Mouse (Mus musculus): Measurements from ENCODE around the gene Rhbdl1. TPM values are rescaled to one million over a fixed set of nuclear protein-coding genes. Genes with fewer than 3 reads are reported as not detected.

Gene Rhbdl1
- polyA plus RNA-seq, 1 experiment = 1.6 TPM

GRCm38 (mm10) chr17:25841117-25841880 lies 4.2 kb upstream of the Rhbdl1 start, which contains the start of gene Gm20683:
TSS of gene Gm20683 (minus strand) at chr17:25841763.
- no peak for TF ChIP-seq CTCF (IDR thresholded peaks at IDR 0.05; ENCODE audit: low read depth, low read length)
- no peak for TF ChIP-seq POLR2A (IDR thresholded peaks at IDR 0.05; ENCODE audit: borderline replicate concordance, low read depth, low read length)
- H3K27ac ChIP-seq (ENCODE audit: insufficient read depth, low read depth, low read length) = no peak within 1 kb of the TSS
- H3K4me3 ChIP-seq (ENCODE audit: insufficient read depth, low read length) = no peak within 1 kb of the TSS
- peaks cover 10% of the 10 kb centered on the region for H3K4me1 ChIP-seq (ENCODE audit: control insufficient read depth, insufficient read depth, low read length)

GRCm38 (mm10) chr17:25840519-25840918 lies 3.4 kb upstream of the Rhbdl1 start:
- H3K27ac ChIP-seq (ENCODE audit: insufficient read depth, low read depth, low read length) = no peak overlapping the region
- peaks cover 10% of the 10 kb centered on the region for H3K4me1 ChIP-seq (ENCODE audit: control insufficient read depth, insufficient read depth, low read length)
- H3K4me3 ChIP-seq (ENCODE audit: insufficient read depth, low read length) = no peak overlapping the region
- TF ChIP-seq CTCF (IDR thresholded peaks at IDR 0.05; ENCODE audit: low read depth, low read length) (no peak), POLR2A (IDR thresholded peaks at IDR 0.05; ENCODE audit: borderline replicate concordance, low read depth, low read length) (no peak)

GRCm38 (mm10) chr17:25839455-25840235 lies 2.5 kb upstream of the Rhbdl1 start:
- H3K27ac ChIP-seq (ENCODE audit: insufficient read depth, low read depth, low read length) = no peak overlapping the region
- H3K4me3 ChIP-seq (ENCODE audit: insufficient read depth, low read length) = no peak overlapping the region
- peaks cover 7% of the 10 kb centered on the region for H3K4me1 ChIP-seq (ENCODE audit: control insufficient read depth, insufficient read depth, low read length)
- TF ChIP-seq POLR2A (IDR thresholded peaks at IDR 0.05; ENCODE audit: borderline replicate concordance, low read depth, low read length) = no peak
- TF ChIP-seq CTCF (IDR thresholded peaks at IDR 0.05; ENCODE audit: low read depth, low read length) = no peak

- no peak overlapping the region for H3K4me3 ChIP-seq (ENCODE audit: insufficient read depth, low read length)
- TF ChIP-seq CTCF (IDR thresholded peaks at IDR 0.05; ENCODE audit: low read depth, low read length) (no peak), POLR2A (IDR thresholded peaks at IDR 0.05; ENCODE audit: borderline replicate concordance, low read depth, low read length) (no peak)
- peaks cover 10% of the 10 kb centered on the region for H3K4me1 ChIP-seq (ENCODE audit: control insufficient read depth, insufficient read depth, low read length)
- H3K27ac ChIP-seq (ENCODE audit: insufficient read depth, low read depth, low read length) = no peak overlapping the region
These were observed 1.8 kb upstream of the Rhbdl1 start for GRCm38 (mm10) chr17:25838904-25839303.

GRCm38 (mm10) chr17:25837533-25837932 lies 438 bp upstream of the Rhbdl1 start:
- TF ChIP-seq CTCF (IDR thresholded peaks at IDR 0.05; ENCODE audit: low read depth, low read length) = no peak
- TF ChIP-seq POLR2A (IDR thresholded peaks at IDR 0.05; ENCODE audit: borderline replicate concordance, low read depth, low read length) = no peak
- H3K4me1 ChIP-seq (ENCODE audit: control insufficient read depth, insufficient read depth, low read length) = peaks cover 6% of the 10 kb centered on the region

GRCm38 (mm10) chr17:25836397-25837075 lies 559 bp downstream of the Rhbdl1 start:
- no peak overlapping the region for H3K27ac ChIP-seq (ENCODE audit: insufficient read depth, low read depth, low read length)
- peaks cover 6% of the 10 kb centered on the region for H3K4me1 ChIP-seq (ENCODE audit: control insufficient read depth, insufficient read depth, low read length)
- no peak overlapping the region for H3K4me3 ChIP-seq (ENCODE audit: insufficient read depth, low read length)

More at GRCm38 (mm10) chr17:25837533-25837932, 438 bp upstream of the Rhbdl1 start:
- Histone ChIP-seq H3K27ac (ENCODE audit: insufficient read depth, low read depth, low read length) (no peak overlapping the region), H3K4me3 (ENCODE audit: insufficient read depth, low read length) (no peak overlapping the region)

GRCm38 (mm10) chr17:25835816-25836215 lies 1.3 kb downstream of the Rhbdl1 start:
- no peak overlapping the region for H3K4me3 ChIP-seq (ENCODE audit: insufficient read depth, low read length)
- TF ChIP-seq POLR2A (IDR thresholded peaks at IDR 0.05; ENCODE audit: borderline replicate concordance, low read depth, low read length) = no peak
- TF ChIP-seq CTCF (IDR thresholded peaks at IDR 0.05; ENCODE audit: low read depth, low read length) = no peak
- no peak overlapping the region for H3K27ac ChIP-seq (ENCODE audit: insufficient read depth, low read depth, low read length)
- peaks cover 10% of the 10 kb centered on the region for H3K4me1 ChIP-seq (ENCODE audit: control insufficient read depth, insufficient read depth, low read length)

More at GRCm38 (mm10) chr17:25836397-25837075, 559 bp downstream of the Rhbdl1 start:
- TF ChIP-seq POLR2A (IDR thresholded peaks at IDR 0.05; ENCODE audit: borderline replicate concordance, low read depth, low read length) = no peak
- no peak for TF ChIP-seq CTCF (IDR thresholded peaks at IDR 0.05; ENCODE audit: low read depth, low read length)

GRCm38 (mm10) chr17:25835301-25835700 lies 1.8 kb downstream of the Rhbdl1 start:
- H3K4me3 ChIP-seq (ENCODE audit: insufficient read depth, low read length) = no peak overlapping the region
- H3K4me1 ChIP-seq (ENCODE audit: control insufficient read depth, insufficient read depth, low read length) = peaks cover 10% of the 10 kb centered on the region
- H3K27ac ChIP-seq (ENCODE audit: insufficient read depth, low read depth, low read length) = no peak overlapping the region
- TF ChIP-seq CTCF (IDR thresholded peaks at IDR 0.05; ENCODE audit: low read depth, low read length) (no peak), POLR2A (IDR thresholded peaks at IDR 0.05; ENCODE audit: borderline replicate concordance, low read depth, low read length) (no peak)

- H3K27ac ChIP-seq (ENCODE audit: insufficient read depth, low read depth, low read length) = no peak overlapping the region
- no peak for TF ChIP-seq CTCF (IDR thresholded peaks at IDR 0.05; ENCODE audit: low read depth, low read length)
- TF ChIP-seq POLR2A (IDR thresholded peaks at IDR 0.05; ENCODE audit: borderline replicate concordance, low read depth, low read length) = no peak
- peak overlapping the region; percentile 92; the same call in 1 of the 2 replicates for H3K4me3 ChIP-seq (ENCODE audit: insufficient read depth, low read length)
- H3K4me1 ChIP-seq (ENCODE audit: control insufficient read depth, insufficient read depth, low read length) = peaks cover 14% of the 10 kb centered on the region
These were observed 2.4 kb downstream of the Rhbdl1 start for GRCm38 (mm10) chr17:25834595-25835222.
